Mouse (Mus musculus) MEL (cell line): ENCODE data around the gene Slc13a4. TPM values are rescaled to one million over a fixed set of nuclear protein-coding genes. Genes with fewer than 3 reads are reported as not detected.

Experiments used
- DNase-seq: peaks from one replicate; pipeline ENCODE4 v3.0.0; 2011; ENCODE audit warnings: low read depth, low spot score
- H3K27ac ChIP-seq: 2 replicates; pipeline ENCODE4 v1.5.1; 2012; ENCODE audit warnings: low read depth, mild to moderate bottlenecking, control low read depth, low read length, moderate library complexity; ENCODE audit not compliant: control insufficient read depth
- H3K27me3 ChIP-seq, 2 experiments: fragments of 150-350 bp in 1 of 2; sonication (generic) in 1 of 2; 2 replicates each; pipeline ENCODE4 v1.6.1; 2012; ENCODE audit warnings: low read length in 2 of 2, mild to moderate bottlenecking in 2 of 2, improper control_type of control experiment in 1 of 2, moderate library complexity in 1 of 2; ENCODE audit not compliant: insufficient read depth in 2 of 2, control insufficient read depth in 1 of 2
- H3K36me3 ChIP-seq, 2 experiments: 2 replicates each; pipeline ENCODE4 v1.6.1; 2012 to 2014; ENCODE audit warnings: low read length in 2 of 2, improper control_type of control experiment in 1 of 2, inconsistent platforms in 1 of 2, mild to moderate bottlenecking in 1 of 2; ENCODE audit not compliant: insufficient read depth in 2 of 2, control insufficient read depth in 1 of 2
- H3K4me1 ChIP-seq, 2 experiments: fragments of 150-350 bp in 1 of 2; sonication (generic) in 1 of 2; 2 replicates each; pipeline ENCODE4 v1.6.1; 2012; ENCODE audit warnings: low read length in 2 of 2, improper control_type of control experiment in 1 of 2, mild to moderate bottlenecking in 1 of 2; ENCODE audit not compliant: insufficient read depth in 2 of 2, control insufficient read depth in 1 of 2
- H3K4me3 ChIP-seq, 2 experiments: fragments of 150-350 bp in 1 of 2; sonication (generic) in 1 of 2; 2 replicates each; pipeline ENCODE4 v1.5.1; 2012; ENCODE audit warnings: low read depth in 2 of 2, low read length in 2 of 2, mild to moderate bottlenecking in 2 of 2, moderate library complexity in 2 of 2, control low read depth in 1 of 2, improper control_type of control experiment in 1 of 2; ENCODE audit not compliant: control insufficient read depth in 1 of 2, insufficient read depth in 1 of 2
- H3K79me2 ChIP-seq: 2 replicates; pipeline ENCODE4 v1.6.1; 2012; ENCODE audit warnings: mild to moderate bottlenecking, low read length, moderate library complexity; ENCODE audit not compliant: control insufficient read depth, poor library complexity, insufficient read depth
- H3K9ac ChIP-seq: 2 replicates; pipeline ENCODE4 v1.6.1; 2012; ENCODE audit warnings: low read depth, mild to moderate bottlenecking, control low read depth, low read length, moderate library complexity; ENCODE audit not compliant: control insufficient read depth, poor library complexity, severe bottlenecking
- H3K9me3 ChIP-seq: fragments of 150-350 bp; sonication (generic); replicated peaks from 2 replicates; pipeline ENCODE4 v1.6.1; 2012; ENCODE audit warnings: mild to moderate bottlenecking, low read length, improper control_type of control experiment, moderate library complexity; ENCODE audit not compliant: insufficient read depth
- CHD2 ChIP-seq: IDR thresholded peaks from 2 replicates; pipeline ENCODE4 v1.6.1; 2011; ENCODE audit warnings: low read length, improper control_type of control experiment
- ELF1 ChIP-seq: IDR thresholded peaks from 2 replicates; pipeline ENCODE4 v1.6.1; 2014; ENCODE audit warnings: low read depth, mild to moderate bottlenecking, inconsistent platforms, low read length, improper control_type of control experiment, moderate library complexity
- EP300 ChIP-seq, 2 experiments: IDR thresholded peaks; 2 replicates each; pipeline ENCODE4 v1.6.1; 2011; ENCODE audit warnings: improper control_type of control experiment in 2 of 2, low read length in 2 of 2, low read depth in 1 of 2, mild to moderate bottlenecking in 1 of 2
- ETS1 ChIP-seq: IDR thresholded peaks from 2 replicates; pipeline ENCODE4 v1.6.1; 2012; ENCODE audit warnings: low read depth, mild to moderate bottlenecking, inconsistent platforms, low read length, improper control_type of control experiment, moderate library complexity
- KAT2A ChIP-seq: conservative IDR thresholded peaks from 2 replicates; pipeline ENCODE4 v1.6.1; 2012; ENCODE audit warnings: low read depth, low read length, improper control_type of control experiment, inconsistent platforms
- MAX ChIP-seq: IDR thresholded peaks from 2 replicates; pipeline ENCODE4 v1.6.1; 2011; ENCODE audit warnings: low read length, improper control_type of control experiment
- MAZ ChIP-seq: IDR thresholded peaks from 2 replicates; pipeline ENCODE4 v1.6.1; 2012; ENCODE audit warnings: low read depth, mild to moderate bottlenecking, inconsistent platforms, low read length, improper control_type of control experiment
- MYB ChIP-seq: IDR thresholded peaks from 2 replicates; pipeline ENCODE4 v1.6.1; 2011; ENCODE audit warnings: mild to moderate bottlenecking, low read depth, low read length, improper control_type of control experiment
- MYC ChIP-seq: IDR thresholded peaks from 2 replicates; pipeline ENCODE4 v1.6.1; 2011; ENCODE audit warnings: low read depth, mild to moderate bottlenecking, low read length, improper control_type of control experiment, moderate library complexity
- NELFE ChIP-seq: IDR thresholded peaks from 2 replicates; pipeline ENCODE4 v1.6.1; 2011; ENCODE audit warnings: low read depth, low read length, improper control_type of control experiment
- POLR2AphosphoS2 ChIP-seq: IDR thresholded peaks from 2 replicates; pipeline ENCODE4 v1.6.1; 2011; ENCODE audit warnings: low read length, improper control_type of control experiment
- POLR2AphosphoS5 ChIP-seq: IDR thresholded peaks from 2 replicates; pipeline ENCODE4 v1.6.1; 2012; ENCODE audit warnings: low read depth, borderline replicate concordance, mild to moderate bottlenecking, inconsistent platforms, low read length, moderate library complexity, mixed read lengths
- TAL1 ChIP-seq: IDR thresholded peaks from 2 replicates; pipeline ENCODE4 v1.6.1; 2012; ENCODE audit warnings: mild to moderate bottlenecking, inconsistent platforms, low read length, moderate library complexity, mixed read lengths
- TBP ChIP-seq: IDR thresholded peaks from 2 replicates; pipeline ENCODE4 v1.8.0; 2011; ENCODE audit warnings: low read depth, low read length, improper control_type of control experiment
- TCF12 ChIP-seq: IDR thresholded peaks from 2 replicates; pipeline ENCODE4 v1.6.1; 2014; ENCODE audit warnings: low read depth, mild to moderate bottlenecking, inconsistent platforms, low read length, improper control_type of control experiment, moderate library complexity
- USF1 ChIP-seq: IDR thresholded peaks from 2 replicates; pipeline ENCODE4 v1.6.1; 2014; ENCODE audit warnings: low read depth, mild to moderate bottlenecking, inconsistent platforms, low read length, improper control_type of control experiment, moderate library complexity
- USF2 ChIP-seq, 2 experiments: IDR thresholded peaks; 2 replicates each; pipeline ENCODE4 v1.6.1; 2011 to 2012; ENCODE audit warnings: improper control_type of control experiment in 2 of 2, low read length in 2 of 2, borderline replicate concordance in 1 of 2, inconsistent platforms in 1 of 2, low read depth in 1 of 2, mild to moderate bottlenecking in 1 of 2; ENCODE audit not compliant: insufficient read depth in 1 of 2
- ZKSCAN1 ChIP-seq: IDR thresholded peaks from 2 replicates; pipeline ENCODE4 v1.6.1; 2012; ENCODE audit warnings: low read depth, mild to moderate bottlenecking, inconsistent platforms, low read length, improper control_type of control experiment, moderate library complexity
- ZMIZ1 ChIP-seq: IDR thresholded peaks from 2 replicates; pipeline ENCODE4 v1.6.1; 2012; ENCODE audit warnings: low read depth, mild to moderate bottlenecking, inconsistent platforms, low read length, improper control_type of control experiment, moderate library complexity
- polyA plus RNA-seq, 2 experiments: library from polyadenylated mRNA; stranded (reverse) in 1 of 2; unstranded in 1 of 2; fragments of >175 nt in 1 of 2; fragments of >200 nt in 1 of 2; gene quantifications; 2 replicates each; pipeline versions ENCODE4 v1.2.1 to v1.2.4; 2012; ENCODE audit warnings: low replicate concordance in 2 of 2, low read depth in 1 of 2; ENCODE audit not compliant: insufficient read length in 2 of 2, insufficient read depth in 1 of 2, missing spikeins in 1 of 2
- total RNA-seq: library from RNA; depleted of rRNA; stranded (reverse); fragments of 300-350 nt; gene quantifications from 2 replicates; pipeline ENCODE4 v1.2.3, GENCODE M21; 2012

Slc13a4 gene
- total and polyA plus RNA-seq, 3 experiments = 0.14 TPM; not detected in 2

- DNase-seq = no peak
- TF ChIP-seq POLR2AphosphoS5 (no peak), POLR2AphosphoS2 (no peak), TBP (no peak), ELF1 (no peak), TCF12 (no peak), MAZ (no peak), TAL1 (no peak), ZKSCAN1 (no peak), MYB (no peak), NELFE (no peak), EP300 (IDR thresholded peaks at IDR 0.05; ENCODE audit: low read depth in 1 of 2, low read length in 2 of 2) (no peak), MYC (no peak), ZMIZ1 (no peak), CHD2 (no peak), ETS1 (no peak), KAT2A (no peak), USF2 (IDR thresholded peaks at IDR 0.05; ENCODE audit: borderline replicate concordance in 1 of 2, insufficient read depth in 1 of 2, low read depth in 1 of 2, low read length in 2 of 2) (no peak), MAX (no peak), USF1 (no peak)
- Histone ChIP-seq H3K36me3 (no peaks in the 10 kb centered on the region), H3K9me3 (no peaks in the 10 kb centered on the region), H3K9ac (no peak overlapping the region), H3K4me3 (no peak overlapping the region), H3K4me1 (no peaks in the 10 kb centered on the region), H3K79me2 (no peaks in the 10 kb centered on the region), H3K27me3 (peaks cover 4 to 19% of the 10 kb centered on the region in 2 experiments), H3K27ac (no peak overlapping the region)
Observed at GRCm38 (mm10) chr6:35313520-35313919, 5.6 kb upstream of the Slc13a4 start.

- no peaks in the 10 kb centered on the region for H3K4me1 ChIP-seq
- H3K4me3 ChIP-seq = no peak overlapping the region
- no peak for DNase-seq
- H3K36me3 ChIP-seq = no peaks in the 10 kb centered on the region
- no peak overlapping the region for H3K27ac ChIP-seq
- H3K9ac ChIP-seq = no peak overlapping the region
- no peaks in the 10 kb centered on the region for H3K79me2 ChIP-seq
- TF ChIP-seq KAT2A = no peak
- TF ChIP-seq, all 39 proteins: peak for 0
- H3K27me3 ChIP-seq = peaks cover 3 to 5% of the 10 kb centered on the region in 2 experiments; a peak in 2 of 4 replicates
- H3K9me3 ChIP-seq = no peaks in the 10 kb centered on the region
Observed at GRCm38 (mm10) chr6:35309406-35309805, 1.5 kb upstream of the Slc13a4 start.
